Mouse (Mus musculus) brain, embryonic 14.5 days (tissue): ENCODE data around the gene Klhdc4.

Experiments
- CTCF ChIP-seq: fragments of 200-500 bp; IDR thresholded peaks from 2 replicates; pipeline ENCODE4 v1.5.1; 2012; ENCODE audit warnings: inconsistent platforms, mild to moderate bottlenecking, moderate library complexity, borderline replicate concordance; ENCODE audit not compliant: insufficient read depth, insufficient read length; ENCODE audit errors: extremely low read depth
- POLR2A ChIP-seq: fragments of 200-500 bp; IDR thresholded peaks from 2 replicates; pipeline ENCODE4 v1.6.1; 2012; ENCODE audit warnings: mild to moderate bottlenecking, inconsistent platforms, borderline replicate concordance; ENCODE audit not compliant: poor library complexity, insufficient read depth, insufficient read length, severe bottlenecking; ENCODE audit errors: extremely low read depth

- TF ChIP-seq CTCF (no peak), POLR2A (no peak)
Measured at GRCm38 (mm10) chr8:121762999-121763699, 66.2 kb downstream of the Klhdc4 start.
